Mouse (Mus musculus) liver, embryonic 11.5 days (tissue): ENCODE results near the gene Chrm2. TPM values are rescaled to one million over a fixed set of nuclear protein-coding genes. Genes with fewer than 3 reads are reported as not detected.

Experiments used
- ATAC-seq: fragments of 200-750 bp; cut with Nextera tagmentation; replicated peaks from 2 replicates; pipeline ENCODE4 v1.8.0; 2017; ENCODE audit warnings: moderate number of reproducible peaks, mild to moderate bottlenecking, moderate TSS enrichment, moderate library complexity; ENCODE audit not compliant: low FRiP score
- DNase-seq: peaks from one replicate; pipeline ENCODE4 v3.0.0-alpha.2; 2017; ENCODE audit warnings: low spot score
- H3K27ac ChIP-seq: fragments of 300-500 bp; sonication (generic); 2 replicates; pipeline ENCODE4 v1.5.1; 2014; ENCODE audit warnings: mild to moderate bottlenecking, low read depth, low read length, control low read depth
- H3K27me3 ChIP-seq: fragments of 300-500 bp; sonication (generic); replicated peaks from 2 replicates; pipeline ENCODE4 v1.6.1; 2014; ENCODE audit warnings: low read length, mixed read lengths; ENCODE audit not compliant: control insufficient read depth, insufficient read depth
- H3K36me3 ChIP-seq: fragments of 300-500 bp; sonication (generic); 2 replicates; pipeline ENCODE4 v1.6.1; 2014; ENCODE audit warnings: mild to moderate bottlenecking, low read length, moderate library complexity, mixed read lengths; ENCODE audit not compliant: control insufficient read depth, insufficient read depth
- H3K4me1 ChIP-seq: fragments of 300-500 bp; sonication (generic); replicated peaks from 2 replicates; pipeline ENCODE4 v1.6.1; 2014; ENCODE audit warnings: low read length, mixed read lengths; ENCODE audit not compliant: control insufficient read depth, insufficient read depth
- H3K4me2 ChIP-seq: fragments of 300-500 bp; sonication (generic); 2 replicates; pipeline ENCODE4 v1.6.1; 2014; ENCODE audit warnings: mild to moderate bottlenecking, control low read depth, moderate library complexity
- H3K4me3 ChIP-seq: fragments of 300-500 bp; sonication (generic); 2 replicates; pipeline ENCODE4 v1.5.1; 2014; ENCODE audit warnings: low read depth, low read length, control low read depth
- H3K9ac ChIP-seq: fragments of 300-500 bp; sonication (generic); 2 replicates; pipeline ENCODE4 v1.6.1; 2014; ENCODE audit warnings: low read depth, low read length, control low read depth
- H3K9me3 ChIP-seq: fragments of 300-500 bp; sonication (generic); 2 replicates; pipeline ENCODE4 v1.6.1; 2016; ENCODE audit warnings: low read length, inconsistent platforms, mixed read lengths; ENCODE audit not compliant: control insufficient read depth
- WGBS: fragments of 180-500 bp; shearing (Covaris S2); extraction: QIAGEN DNeasy Blood & Tissue Kit; methylation state at CpG from one replicate; pipeline ENCODE4 v1.1.7; 2014; 5-methylcytosine and 5-hydroxymethylcytosine counted together
- polyA plus RNA-seq: library from polyadenylated mRNA; unstranded; fragments of >200 nt; fragmentation: Nextera tagmentation; extraction: Ambion mirVana; gene quantifications from 2 replicates; pipeline ENCODE4 v1.2.1, GENCODE M21; 2014

Gene Chrm2
- polyA plus RNA-seq: 1.6 and 2.3 TPM in 2 replicates

GRCm38 (mm10) chr6:36387612-36388400, at the start of gene Chrm2:
Gene Chrm2, plus strand, starts transcription at chr6:36388084.
- WGBS: 6% methylated on average over 30 of the region's 30 CpGs
- DNase-seq: peak; percentile 45
- peak within 1 kb of the TSS; percentile 61 for H3K4me2 ChIP-seq
- H3K4me3 ChIP-seq: peak within 1 kb of the TSS; percentile 43
- peaks cover 37% of the 10 kb centered on the region for H3K27me3 ChIP-seq
- no peak for ATAC-seq
- no peaks in the 10 kb centered on the region for H3K9me3 ChIP-seq
- no peaks in the 10 kb centered on the region for H3K36me3 ChIP-seq
- no peaks in the 10 kb centered on the region for H3K4me1 ChIP-seq
- H3K9ac ChIP-seq: no peak within 1 kb of the TSS
- no peak within 1 kb of the TSS for H3K27ac ChIP-seq

DNA sequence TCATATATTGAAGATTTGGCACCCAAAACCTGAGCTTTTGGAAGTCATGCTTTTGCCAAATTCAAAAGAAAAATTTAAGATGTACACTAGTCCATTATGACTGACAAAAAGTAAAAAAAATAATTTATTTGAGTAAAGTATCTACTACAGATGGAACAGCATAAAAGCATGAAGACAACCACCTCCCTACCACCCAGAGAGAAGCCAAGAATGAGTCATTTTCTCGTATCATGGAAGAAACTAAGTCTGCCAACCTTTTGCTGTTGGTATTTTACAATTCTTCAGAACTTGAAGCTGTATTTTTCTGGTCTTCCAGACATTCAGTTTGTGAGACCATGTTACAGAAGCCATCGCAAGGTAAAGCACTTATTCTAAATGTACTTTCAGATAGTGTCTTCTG, 13.9 kb upstream of the Chrm2 start:
- H3K9ac ChIP-seq: no peak overlapping the region
- H3K27me3 ChIP-seq: no peaks in the 10 kb centered on the region
- no peak overlapping the region for H3K4me3 ChIP-seq
- H3K27ac ChIP-seq: no peak overlapping the region
- no peak for DNase-seq
- H3K4me1 ChIP-seq: no peaks in the 10 kb centered on the region
- H3K36me3 ChIP-seq: no peaks in the 10 kb centered on the region
- H3K4me2 ChIP-seq: no peak overlapping the region
- H3K9me3 ChIP-seq: no peaks in the 10 kb centered on the region
- 70% methylated on average over 2 of the region's 2 CpGs for WGBS
- no peak for ATAC-seq

DNA sequence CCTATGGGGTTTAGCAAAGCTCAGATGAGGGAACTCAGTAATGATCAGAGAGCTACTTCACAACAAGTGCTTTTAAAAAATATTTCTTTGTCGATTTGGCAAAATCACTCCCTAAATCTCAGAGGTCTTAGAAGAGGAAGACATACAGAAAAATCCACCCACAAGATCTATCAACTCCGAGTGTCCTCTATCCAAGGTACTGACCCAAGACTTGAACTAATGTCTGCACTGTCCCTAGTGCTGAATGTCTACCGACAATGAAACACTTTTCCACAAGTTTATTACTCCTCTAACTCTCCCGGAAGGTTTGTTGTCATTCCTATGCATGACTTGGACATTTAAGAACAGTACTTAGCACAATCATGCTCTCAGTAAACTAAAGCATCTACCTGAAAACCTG, 9.9 kb upstream of the Chrm2 start:
- H3K4me3 ChIP-seq: no peak overlapping the region
- no peaks in the 10 kb centered on the region for H3K9me3 ChIP-seq
- H3K4me2 ChIP-seq: no peak overlapping the region
- no peak overlapping the region for H3K9ac ChIP-seq
- WGBS: 65% methylated on average over 4 of the region's 4 CpGs
- DNase-seq: no peak
- H3K27ac ChIP-seq: no peak overlapping the region
- no peaks in the 10 kb centered on the region for H3K36me3 ChIP-seq
- no peaks in the 10 kb centered on the region for H3K4me1 ChIP-seq
- no peak for ATAC-seq
- no peaks in the 10 kb centered on the region for H3K27me3 ChIP-seq

GRCm38 (mm10) chr6:36384102-36384501, 3.8 kb upstream of the Chrm2 start:
- no peak for ATAC-seq
- Histone ChIP-seq H3K4me3 (no peak overlapping the region), H3K4me2 (no peak overlapping the region), H3K9ac (no peak overlapping the region), H3K27ac (no peak overlapping the region), H3K9me3 (no peaks in the 10 kb centered on the region), H3K27me3 (peaks cover 20% of the 10 kb centered on the region), H3K4me1 (no peaks in the 10 kb centered on the region), H3K36me3 (no peaks in the 10 kb centered on the region)
- DNase-seq: no peak
- WGBS: 61% methylated on average over 3 of the region's 3 CpGs

GRCm38 (mm10) chr6:36388401-36389259, 746 bp downstream of the Chrm2 start:
- Histone ChIP-seq H3K36me3 (no peaks in the 10 kb centered on the region), H3K4me3 (peak overlapping the region; percentile 43), H3K4me1 (no peaks in the 10 kb centered on the region), H3K27ac (no peak overlapping the region), H3K9me3 (no peaks in the 10 kb centered on the region), H3K9ac (no peak overlapping the region), H3K27me3 (peaks cover 37% of the 10 kb centered on the region), H3K4me2 (peak overlapping the region; percentile 61)
- WGBS: 3% methylated on average over 36 of the region's 36 CpGs
- DNase-seq (peak; percentile 36), ATAC-seq (no peak)

DNA sequence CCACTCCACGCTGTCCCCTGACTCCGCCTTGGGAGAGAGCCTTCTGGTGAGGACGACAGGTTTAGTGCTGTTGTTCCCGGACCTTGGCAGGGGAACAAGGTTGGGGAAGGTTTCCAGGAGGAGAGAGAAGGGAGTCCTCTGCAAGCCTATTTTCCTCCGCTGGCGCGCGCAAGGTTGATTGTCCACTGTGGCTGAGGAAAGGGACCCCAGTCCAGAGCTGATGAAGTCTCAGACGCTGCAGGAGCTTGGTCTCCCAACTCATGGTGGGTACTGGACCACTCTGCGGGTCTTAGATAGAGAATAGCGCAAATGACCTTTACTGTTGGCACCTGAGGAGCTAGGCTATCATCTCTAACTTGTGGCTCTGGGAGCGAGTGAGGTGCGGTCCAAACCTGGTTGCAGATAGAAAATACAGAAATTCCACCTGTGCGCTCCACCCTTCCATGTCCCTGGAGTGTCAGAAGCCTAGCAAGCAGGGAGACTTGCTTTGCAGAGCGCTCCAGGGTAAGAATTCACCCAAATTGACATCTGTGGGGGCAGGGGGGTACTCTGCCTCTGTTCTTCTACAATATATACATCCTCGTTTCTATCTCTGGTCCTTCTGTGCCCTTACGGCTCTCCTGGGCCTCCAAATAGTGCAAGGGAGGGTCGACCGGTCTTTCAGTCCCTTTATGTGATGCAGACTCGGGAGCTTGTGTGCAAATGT, 1.5 kb downstream of the Chrm2 start:
- Histone ChIP-seq H3K9me3 (no peaks in the 10 kb centered on the region), H3K4me2 (peak overlapping the region; percentile 61), H3K4me3 (peak overlapping the region; percentile 43), H3K27ac (no peak overlapping the region), H3K36me3 (no peaks in the 10 kb centered on the region), H3K4me1 (no peaks in the 10 kb centered on the region), H3K27me3 (peaks cover 37% of the 10 kb centered on the region), H3K9ac (no peak overlapping the region)
- WGBS: 28% methylated on average over 20 of the region's 20 CpGs
- no peak for ATAC-seq
- no peak for DNase-seq

DNA sequence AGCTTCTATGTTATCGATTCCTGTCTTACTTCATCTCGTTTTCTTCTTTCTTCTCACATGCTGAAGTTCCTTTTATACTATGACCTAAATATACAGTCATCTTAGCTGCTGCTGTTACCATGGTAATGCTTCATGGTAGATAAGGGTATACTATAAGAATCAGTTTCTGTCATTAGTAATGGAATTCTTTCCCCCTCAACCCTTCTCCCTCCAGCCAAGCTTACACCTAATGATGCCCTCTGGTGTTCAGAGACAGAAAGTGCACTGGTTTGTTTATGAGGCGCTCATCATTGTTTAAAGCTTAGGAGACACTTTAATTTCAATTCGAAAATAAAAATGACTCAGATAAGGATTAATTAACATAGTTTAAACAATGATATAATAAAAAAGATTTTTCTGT, 5.8 kb downstream of the Chrm2 start:
- ATAC-seq (no peak), DNase-seq (no peak)
- no peak overlapping the region for H3K4me2 ChIP-seq
- no peak overlapping the region for H3K9ac ChIP-seq
- no peaks in the 10 kb centered on the region for H3K9me3 ChIP-seq
- H3K36me3 ChIP-seq: no peaks in the 10 kb centered on the region
- H3K27ac ChIP-seq: no peak overlapping the region
- 51% methylated on average over 4 of the region's 4 CpGs for WGBS
- no peaks in the 10 kb centered on the region for H3K4me1 ChIP-seq
- H3K4me3 ChIP-seq: no peak overlapping the region
- H3K27me3 ChIP-seq: peaks cover 21% of the 10 kb centered on the region

DNA sequence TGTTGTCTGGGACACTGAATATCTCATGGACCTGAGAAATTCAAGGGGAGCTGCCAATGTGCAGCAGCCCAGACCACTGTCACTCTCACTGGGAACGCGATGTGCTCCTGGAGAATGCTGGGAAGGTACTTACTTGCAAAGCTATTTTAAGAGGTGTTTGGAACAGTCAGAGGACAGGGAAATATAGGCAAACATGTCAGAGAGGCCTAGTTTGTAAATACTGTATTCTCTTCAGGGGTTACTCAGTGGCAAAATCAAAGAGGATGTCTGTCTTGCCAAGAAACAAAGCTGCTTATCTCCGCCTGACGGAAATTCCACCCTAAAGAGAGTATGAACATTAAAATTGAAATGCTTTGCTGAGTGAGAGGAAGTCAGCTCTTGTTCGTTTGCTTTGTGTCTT, 17.3 kb downstream of the Chrm2 start:
- no peak for DNase-seq

More for the DNA sequence above, 17.3 kb downstream of the Chrm2 start:
- WGBS: 61% methylated on average over 5 of the region's 5 CpGs
- no peak for ATAC-seq
- no peaks in the 10 kb centered on the region for H3K9me3 ChIP-seq
- no peak overlapping the region for H3K9ac ChIP-seq
- no peak overlapping the region for H3K4me3 ChIP-seq
- H3K4me2 ChIP-seq: no peak overlapping the region
- H3K4me1 ChIP-seq: no peaks in the 10 kb centered on the region
- no peaks in the 10 kb centered on the region for H3K27me3 ChIP-seq
- no peaks in the 10 kb centered on the region for H3K36me3 ChIP-seq
- H3K27ac ChIP-seq: no peak overlapping the region
